Mouse (Mus musculus): ENCODE data around the gene Cxcl5.

The Cxcl5 gene
- long read RNA-seq, experiment 1, result 0 reads
- long read RNA-seq, experiment 2, result 0 reads

DNA sequence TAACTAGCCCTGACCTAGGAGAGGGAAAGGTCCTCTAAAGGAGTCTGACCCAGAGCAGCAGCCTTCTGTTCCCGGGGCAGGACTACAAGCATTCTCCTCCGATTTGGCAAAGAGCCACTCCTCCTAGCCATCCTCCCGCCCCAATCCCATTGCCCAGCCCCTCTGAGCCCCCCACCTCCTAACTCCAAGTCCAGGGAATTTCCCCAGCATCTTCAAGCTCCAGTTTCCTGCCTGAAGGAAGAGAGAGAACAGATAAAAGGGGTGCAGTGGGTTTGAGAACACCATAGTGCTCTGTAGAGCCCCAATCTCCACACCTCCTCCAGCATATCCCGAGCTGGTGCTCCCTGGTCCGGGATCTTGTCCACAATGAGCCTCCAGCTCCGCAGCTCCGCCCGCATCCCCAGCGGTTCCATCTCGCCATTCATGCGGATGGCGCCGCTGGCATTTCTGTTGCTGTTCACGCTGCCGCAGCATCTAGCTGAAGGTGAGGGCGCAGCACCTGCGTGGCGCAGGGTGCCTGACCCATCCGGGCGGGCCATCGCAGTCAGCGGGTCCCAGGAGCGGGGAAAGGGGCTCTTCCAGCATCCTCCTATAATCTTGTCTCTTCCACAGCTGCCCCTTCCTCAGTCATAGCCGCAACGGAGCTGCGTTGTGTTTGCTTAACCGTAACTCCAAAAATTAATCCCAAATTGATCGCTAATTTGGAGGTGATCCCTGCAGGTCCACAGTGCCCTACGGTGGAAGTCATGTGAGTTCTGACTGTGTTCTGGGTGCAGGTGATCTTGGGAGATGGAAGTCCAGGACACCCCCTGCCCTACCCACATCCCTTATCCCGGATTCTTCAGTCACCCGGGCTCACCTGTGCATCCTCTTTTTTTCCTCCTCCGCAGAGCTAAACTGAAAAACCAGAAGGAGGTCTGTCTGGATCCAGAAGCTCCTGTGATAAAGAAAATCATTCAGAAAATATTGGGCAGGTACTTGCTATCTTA is at the start of gene Cxcl5:
Gene Cxcl5 (plus strand): TSS at position 284 of the 989 bp plus-strand sequence.
- intact Hi-C loops (cut with DNase I), result no loop called here

DNA sequence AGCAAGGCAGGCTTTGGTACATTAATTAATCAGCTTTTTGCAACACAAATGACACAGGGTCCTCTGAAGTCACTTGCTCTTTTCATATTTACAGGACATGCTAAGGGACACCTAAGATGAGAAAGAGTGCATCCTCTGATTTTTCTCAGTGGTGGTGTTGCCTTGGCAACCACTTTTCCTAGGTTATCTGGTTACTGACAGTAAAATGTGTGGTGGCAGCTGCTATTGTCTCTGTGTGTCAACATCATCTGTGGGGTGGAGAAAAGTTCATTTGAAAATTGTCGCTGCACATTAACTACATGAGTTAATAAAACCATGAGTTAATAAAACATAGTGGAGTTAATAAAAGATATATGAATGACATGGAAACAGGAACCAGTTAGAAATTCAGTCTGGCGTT is 47.8 kb upstream of the Cxcl5 start:
- intact Hi-C loops (cut with DNase I), result no loop called here

DNA sequence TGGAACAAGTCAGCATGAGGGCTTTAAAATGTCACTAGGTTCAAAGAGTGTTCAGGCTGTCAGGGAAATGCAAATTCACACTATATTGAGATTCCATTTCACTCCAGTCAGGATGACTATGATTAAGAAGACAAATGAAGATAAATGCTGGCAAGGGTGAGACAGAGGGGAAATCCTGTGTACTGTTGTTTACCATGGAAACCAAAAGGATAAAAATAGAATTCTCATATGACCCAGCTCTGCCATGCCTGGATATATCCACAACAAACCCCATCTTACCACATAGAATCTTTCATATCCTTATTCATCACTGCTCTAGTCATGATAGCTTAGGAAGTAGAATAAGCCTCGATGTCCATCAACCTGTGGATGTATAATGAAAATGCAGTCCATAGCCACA is 41.2 kb upstream of the Cxcl5 start:
- intact Hi-C loops (cut with DNase I), result no loop called here

DNA sequence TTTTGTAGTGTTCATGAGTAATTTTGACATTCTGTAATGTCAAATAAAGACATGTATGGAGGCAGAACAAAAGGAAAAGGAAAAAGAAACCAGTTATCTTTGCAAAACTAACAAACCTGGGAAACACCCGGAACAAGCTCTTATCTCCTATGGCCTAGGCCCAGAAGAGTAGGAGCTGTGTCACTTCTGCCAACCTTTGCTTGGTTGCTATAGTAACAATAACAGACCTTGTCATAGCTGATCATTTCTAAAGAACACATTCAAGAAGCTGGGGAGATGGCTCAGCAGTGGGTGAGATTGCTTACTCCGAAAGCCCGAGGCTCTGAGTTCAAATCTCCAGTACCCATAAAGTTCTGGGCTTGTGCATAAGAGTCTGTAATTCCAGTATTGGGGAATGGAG is 36.5 kb upstream of the Cxcl5 start:
- intact Hi-C loops (cut with DNase I), result no loop called here

DNA sequence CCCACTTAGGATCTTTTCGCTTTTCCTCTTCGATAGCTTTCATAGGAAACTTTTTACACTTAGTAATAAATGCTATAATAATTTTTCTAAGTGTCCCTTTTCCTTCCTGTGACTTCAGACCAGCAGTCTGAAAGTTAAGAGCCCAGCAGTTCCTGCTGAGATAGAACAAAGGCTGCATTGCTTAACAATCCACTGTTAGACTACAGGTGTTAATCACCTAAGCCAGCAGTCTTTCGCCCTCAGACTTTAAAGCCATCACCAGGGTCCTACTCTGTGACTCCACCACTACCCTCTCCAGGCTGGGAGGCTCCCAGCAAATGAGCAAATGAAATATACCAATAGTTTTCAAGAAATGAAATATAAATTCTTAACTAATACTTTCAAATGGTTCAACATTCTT is 30.9 kb upstream of the Cxcl5 start:
- intact Hi-C loops (cut with DNase I), result no loop called here

DNA sequence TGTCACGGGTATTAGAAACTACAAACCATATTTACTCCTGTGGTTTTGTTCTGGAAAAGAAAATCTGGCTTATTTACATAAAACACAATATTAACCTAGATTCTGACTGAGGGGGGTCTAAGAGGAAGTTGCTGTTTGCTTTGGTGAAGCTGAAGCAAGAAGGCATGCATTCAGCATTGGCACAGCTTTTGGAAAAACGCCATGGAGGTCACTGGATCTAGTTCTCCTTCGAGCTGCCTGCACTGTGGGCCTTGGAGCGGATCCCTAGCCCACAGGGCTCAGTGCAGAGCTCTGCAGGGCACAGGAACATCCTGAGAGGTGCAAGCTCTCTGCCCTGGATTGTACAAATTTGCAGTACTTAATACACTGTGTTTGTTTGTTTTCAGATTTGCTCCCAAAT is 27.7 kb upstream of the Cxcl5 start:
- intact Hi-C loops (cut with DNase I), result no loop called here

DNA sequence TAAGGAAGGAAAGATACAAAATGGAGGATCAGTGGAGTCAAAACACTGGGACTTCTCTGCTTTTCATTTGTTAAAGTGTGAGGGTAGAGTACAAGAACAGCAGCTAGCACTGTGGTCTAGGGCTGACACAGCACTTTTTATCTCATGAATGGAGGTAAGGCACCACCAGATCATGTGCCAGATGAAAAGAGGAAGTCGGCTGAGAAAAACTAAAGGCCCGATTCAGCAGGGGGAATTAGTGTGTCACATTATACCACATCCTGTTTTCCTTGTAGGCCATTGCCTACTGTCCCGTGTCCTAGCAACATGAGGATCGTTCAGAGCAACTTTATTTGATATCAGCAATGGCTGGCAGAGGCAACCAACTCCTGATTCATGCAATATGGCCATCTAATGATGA is 17.1 kb upstream of the Cxcl5 start:
- intact Hi-C loops (cut with DNase I), result no loop called here

DNA sequence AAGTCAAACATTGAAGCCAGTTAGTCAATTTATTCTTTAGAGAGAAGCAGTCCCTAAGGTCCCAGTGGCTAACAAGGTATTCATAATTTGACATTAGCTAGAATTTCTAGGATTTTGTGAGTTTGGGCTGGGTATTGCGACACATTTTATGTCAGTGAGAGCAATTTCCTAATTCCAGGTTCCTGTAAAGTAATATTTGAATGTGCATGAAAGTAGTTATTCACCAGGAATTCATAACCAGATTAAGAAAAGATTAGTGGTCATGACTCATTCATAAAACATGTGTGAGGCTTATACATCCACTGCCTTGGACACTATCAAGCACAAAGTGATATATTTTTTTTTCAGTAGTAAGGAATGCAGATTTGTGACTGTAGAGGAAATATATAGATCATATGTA is 5.2 kb upstream of the Cxcl5 start:
- intact Hi-C loops (cut with DNase I), result no loop called here

DNA sequence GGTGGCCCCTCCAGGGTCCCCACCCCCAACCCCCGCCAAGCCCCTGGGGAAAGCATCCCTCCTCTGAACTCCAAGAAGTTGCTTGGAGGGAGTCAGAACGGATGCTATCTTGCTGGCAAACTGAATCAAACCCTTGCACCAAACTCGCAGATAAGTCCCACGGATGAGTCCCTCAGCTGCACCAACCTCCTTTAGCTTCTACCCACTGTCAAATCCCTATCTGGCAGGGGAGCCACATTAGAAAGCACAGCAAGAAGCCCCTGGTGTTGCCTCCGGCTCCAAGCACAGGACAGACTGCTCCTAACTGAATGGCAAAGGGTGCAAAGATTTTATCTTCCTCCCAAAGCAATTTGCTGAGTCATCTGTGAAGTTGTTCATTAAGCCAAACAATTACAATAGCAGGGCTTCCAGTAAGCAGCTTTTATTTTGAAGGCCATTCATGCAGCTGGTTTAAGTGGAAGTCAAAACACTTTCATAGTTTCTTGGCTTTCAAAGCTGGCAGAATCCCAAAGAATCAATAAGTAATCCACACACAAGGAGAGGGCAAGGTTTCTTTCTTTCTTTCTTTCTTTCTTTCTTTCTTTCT is 1.0 kb upstream of the Cxcl5 start:
- intact Hi-C loops (cut with DNase I), result no loop called here

DNA sequence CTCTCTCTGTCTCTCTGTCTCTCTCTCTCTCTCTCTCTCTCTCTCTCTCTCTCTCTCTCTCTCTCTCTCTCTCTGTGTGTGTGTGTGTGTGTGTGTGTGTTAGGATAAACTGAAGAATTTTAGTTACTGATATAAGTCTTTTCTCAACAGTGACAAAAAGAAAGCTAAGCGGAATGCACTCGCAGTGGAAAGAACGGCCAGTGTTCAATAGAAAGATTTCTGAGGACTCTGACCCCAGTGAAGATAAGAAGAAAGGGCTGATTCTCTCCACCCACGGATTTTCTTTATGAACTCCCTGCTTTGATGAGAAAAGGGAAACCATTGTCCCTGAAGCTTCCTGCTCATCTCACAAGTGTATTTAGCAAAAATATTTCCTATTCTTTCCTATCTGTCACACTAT is 1.1 kb downstream of the Cxcl5 start:
- intact Hi-C loops (cut with DNase I), result no loop called here

DNA sequence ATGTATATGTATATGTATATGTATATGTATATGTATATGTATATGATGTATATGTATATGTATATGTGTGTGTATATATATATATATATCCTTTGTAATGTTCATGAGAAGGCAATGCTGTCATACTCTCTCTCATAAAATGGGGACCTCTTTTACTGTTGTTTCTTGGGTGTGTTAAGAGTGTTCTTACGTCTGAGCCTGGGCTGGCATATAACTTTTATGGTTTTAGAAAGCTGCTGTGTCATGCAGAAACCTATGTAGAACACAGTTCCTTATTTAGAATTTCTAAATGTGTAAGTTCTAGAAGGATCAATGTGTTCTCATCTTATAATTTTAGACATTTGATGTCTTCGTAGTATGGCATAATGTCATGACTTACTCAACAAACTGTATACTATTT is 1.7 kb downstream of the Cxcl5 start:
- intact Hi-C loops (cut with DNase I), result no loop called here

DNA sequence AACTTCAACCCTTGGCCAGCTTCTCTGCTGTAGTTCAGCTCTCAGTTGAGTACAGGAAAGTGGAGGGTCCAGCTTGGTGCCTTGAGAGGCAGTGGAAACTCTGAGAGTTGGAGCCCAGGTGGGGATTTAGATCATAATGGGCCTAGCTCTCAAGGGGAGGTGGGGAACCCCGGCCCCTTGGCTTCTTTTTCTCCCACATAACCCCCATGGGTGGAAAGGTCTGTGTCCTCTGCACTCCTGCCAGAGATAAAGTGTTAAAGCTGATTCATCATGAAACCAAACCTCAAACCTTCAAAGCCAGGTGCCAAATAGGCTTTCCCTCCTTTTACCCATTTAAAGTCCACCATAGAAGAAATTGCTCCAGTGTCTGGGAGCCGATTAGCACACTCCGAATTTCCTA is 2.7 kb downstream of the Cxcl5 start:
- intact Hi-C loops (cut with DNase I), result no loop called here

DNA sequence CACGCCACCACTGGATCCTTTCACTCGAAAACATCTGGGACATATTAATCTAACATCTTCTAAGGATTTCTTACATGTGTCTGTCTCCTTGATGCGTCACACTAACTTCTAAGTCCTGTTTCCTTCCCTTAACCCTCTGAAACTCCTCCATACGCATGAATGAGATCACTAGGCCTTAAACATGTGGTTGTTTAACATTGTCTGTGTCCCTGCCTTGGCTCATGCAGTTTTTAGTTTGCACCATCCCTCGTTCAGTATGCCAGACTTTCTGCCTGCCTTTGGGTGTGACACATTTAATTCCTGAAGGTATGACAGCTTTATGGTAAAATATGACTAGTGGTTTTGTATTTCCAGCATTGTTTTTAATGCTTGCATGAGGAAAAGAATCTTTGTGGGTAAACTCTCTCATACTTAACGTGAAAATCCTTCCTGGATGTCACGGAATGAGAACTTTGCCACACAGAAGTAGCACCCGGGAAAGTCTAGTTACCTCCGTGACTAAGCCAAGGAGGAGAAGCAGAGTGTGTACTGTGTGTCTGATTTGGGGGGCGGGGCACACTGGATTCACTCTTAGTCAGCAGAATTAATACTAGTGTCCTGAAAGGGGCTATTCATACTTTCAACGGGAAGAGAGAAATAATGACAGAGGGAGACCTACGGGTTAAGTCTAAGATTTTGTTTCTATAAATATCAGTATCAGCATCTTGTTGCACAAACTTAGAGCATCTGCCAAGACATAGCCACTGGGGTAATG is 4.9 kb downstream of the Cxcl5 start:
- intact Hi-C loops (cut with DNase I), result no loop called here

DNA sequence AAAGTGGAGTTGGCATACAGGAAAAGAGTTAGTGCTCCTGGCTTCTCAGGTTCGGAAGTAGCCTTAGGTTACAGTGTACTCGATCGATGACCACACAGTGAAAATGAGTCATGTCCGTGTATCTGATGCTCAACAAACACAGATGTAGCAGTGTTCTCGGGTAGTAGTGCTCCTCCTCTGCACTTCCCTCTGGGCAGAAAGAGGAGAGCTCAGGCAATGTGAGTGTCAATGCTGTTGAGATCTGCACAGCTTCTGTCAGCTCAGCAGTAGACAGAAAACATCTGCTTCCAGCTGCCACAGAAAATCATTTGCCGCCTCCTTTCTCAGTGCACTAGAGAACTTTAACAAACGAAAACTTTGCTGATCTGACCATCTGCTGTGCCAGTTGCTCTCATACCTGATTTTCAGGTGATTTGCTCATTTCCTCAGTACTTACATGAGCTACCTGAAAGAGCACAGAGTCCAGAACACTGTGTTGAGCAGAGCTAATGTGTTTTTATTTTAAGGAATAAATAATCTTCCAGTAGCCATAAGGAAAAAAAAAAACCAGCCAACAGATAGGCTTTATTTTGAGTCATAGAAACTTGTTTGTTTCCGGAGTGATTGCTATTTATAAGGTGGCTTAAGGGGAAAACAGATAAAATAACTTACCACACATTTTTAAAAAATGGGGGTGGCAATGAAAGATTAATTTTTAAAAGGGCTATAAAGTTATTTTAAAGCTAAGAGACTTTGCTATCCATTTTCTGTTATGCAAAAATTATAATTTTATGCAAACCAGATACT is 6.9 kb downstream of the Cxcl5 start:
- intact Hi-C loops (cut with DNase I), result no loop called here

DNA sequence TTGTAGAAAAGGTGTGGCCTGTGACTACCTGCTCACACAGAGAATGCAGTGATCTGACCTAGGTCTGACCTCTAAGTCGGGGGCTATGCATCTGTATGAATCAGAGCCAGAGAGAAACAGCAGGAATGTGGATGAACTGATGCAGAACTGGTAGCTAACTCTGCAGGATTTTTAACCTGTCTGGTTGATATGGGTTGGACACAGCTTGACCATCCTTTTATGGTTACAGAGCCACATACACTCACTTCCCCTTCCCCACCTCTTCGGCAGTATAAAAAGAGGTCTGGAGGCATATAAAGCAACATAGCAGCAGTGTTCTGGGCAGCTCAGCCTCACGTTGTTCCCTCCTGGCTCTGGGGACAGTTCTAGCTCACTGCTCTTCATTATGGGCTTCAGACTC is 9.1 kb downstream of the Cxcl5 start, which contains the start of gene Ppbp:
Gene Ppbp (plus strand): TSS at position 301 of the 400 bp plus-strand sequence.
- intact Hi-C loops (cut with DNase I), result no loop called here

DNA sequence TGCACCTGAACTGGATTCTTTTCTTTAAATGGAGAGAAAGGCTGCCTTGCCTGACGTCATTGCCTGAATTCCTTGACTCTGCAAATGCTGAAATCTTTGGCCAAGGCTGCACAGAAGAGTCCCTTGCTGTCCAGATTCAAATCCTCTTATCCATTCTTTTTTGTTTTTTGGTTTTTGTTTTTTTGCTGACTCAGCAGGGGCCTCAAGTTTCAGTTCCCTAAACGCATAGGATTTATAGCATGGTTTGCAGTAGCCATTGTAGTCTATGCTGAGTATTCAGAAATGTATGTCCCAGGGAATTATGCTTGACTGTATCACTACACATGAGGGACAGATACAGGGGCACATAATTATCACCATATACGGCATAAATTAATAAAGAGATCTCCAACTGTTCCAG is 12.2 kb downstream of the Cxcl5 start:
- intact Hi-C loops (cut with DNase I), result no loop called here

DNA sequence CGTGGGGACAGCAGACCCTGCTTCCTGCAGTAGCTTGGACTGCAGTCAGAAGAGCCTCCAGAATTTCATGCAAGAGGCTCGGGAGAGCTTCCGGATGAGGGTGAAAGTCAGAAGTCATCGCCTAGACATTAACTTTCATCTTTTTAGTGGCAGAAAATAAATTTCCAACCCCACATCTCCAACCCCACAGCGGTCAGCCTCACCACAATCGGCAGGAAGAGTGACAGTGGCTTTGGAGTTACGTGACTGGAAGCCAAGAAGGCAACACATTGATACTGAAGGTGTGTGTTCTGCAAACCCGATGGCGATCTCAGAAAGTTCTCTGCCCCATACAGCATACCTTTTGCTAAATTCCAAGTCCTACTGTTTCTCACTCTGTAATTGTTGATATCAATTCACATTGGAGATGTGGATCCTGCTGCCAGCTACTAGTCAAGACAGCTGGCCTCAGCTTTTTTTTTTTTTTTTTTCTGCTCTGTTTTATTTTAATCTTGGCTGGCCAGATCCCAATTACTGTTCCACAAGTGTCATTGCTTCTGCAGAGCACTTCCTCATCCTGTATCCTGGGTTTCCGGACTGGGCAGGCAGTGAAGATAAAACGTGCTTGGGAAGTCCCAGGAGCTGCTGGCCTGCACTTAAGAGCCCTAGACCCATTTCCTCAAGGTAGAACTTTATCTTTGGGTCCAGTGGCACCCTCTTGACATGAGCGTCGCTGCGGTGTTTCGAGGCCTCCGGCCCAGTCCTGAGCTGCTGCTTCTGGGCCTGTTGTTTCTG is 12.9 kb downstream of the Cxcl5 start, which contains the start of gene Pf4:
Gene Pf4 (plus strand): TSS at position 556 of the 774 bp plus-strand sequence.
- intact Hi-C loops (cut with DNase I), result no loop called here

DNA sequence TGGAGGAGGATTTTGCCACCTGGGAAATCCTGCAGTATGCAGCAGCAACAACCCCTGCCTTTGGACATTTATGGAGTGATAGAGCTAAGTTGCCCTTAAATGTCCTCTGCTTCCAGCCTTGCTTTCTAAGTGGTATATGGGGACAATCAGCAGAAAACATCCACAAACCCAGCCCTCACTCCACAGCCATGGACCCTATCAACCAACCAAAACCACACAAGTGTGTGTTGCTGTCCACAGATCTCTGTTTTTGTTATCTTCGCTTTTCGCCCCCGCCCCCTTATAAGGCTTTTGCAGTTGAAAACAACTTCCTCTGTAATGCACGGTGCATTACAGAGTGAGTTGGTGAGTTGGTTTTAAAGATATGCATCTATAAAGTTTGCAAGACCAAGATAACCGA is 16.4 kb downstream of the Cxcl5 start:
- intact Hi-C loops (cut with DNase I), result no loop called here

DNA sequence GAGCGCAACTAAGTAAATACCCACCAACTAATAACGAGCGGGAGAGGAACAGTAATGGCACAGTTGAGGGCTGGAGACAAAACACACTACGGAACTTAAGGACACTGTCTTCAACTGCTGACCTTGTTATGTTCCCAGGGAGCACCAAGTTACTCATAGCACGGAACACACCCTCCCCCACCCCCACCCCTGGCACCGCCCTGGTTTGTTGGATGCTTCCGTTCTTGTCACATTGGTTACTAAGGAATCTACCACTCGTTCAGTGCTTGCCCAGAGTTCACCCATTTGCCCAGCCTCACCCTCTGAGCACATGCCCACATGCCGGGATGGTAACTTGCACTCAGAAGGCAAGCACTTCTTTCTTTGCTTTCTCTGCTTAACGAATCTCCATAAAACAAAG is 18.5 kb downstream of the Cxcl5 start:
- intact Hi-C loops (cut with DNase I), result no loop called here

DNA sequence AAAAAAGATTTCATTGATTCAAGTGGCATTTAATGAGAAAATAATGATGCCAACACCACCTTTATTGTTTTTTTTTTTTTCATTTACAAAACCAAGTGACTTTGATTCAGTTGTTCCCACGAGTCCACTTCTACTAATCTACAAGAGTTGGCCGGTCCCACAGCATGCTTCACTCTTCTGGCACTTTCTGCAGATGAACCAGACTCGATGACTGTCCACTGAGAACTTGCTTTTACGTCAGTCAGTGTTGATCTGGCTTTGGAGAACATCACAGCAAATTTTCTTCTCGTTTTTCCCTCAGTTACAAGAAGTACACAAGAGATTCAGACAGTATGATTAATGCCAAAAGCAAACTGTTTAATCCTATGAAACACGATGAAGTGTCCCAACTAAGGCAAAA is 19.7 kb downstream of the Cxcl5 start:
- intact Hi-C loops (cut with DNase I), result no loop called here
